Mouse (Mus musculus): Measurements from ENCODE around the gene Comt. TPM values are rescaled to one million over a fixed set of nuclear protein-coding genes. Genes with fewer than 3 reads are reported as not detected.

Gene Comt
- 211 and 223 TPM in 2 replicates for polyA plus RNA-seq (2012; rRNA removed)

GRCm38 (mm10) chr16:18426802-18427280, at the start of gene Comt:
Comt (minus strand) TSS chr16:18426852.

GRCm38 (mm10) chr16:18426215-18426791, 349 bp downstream of the Comt start, which contains the start of gene Txnrd2:
Txnrd2 (plus strand) TSS chr16:18426384.

Other genes with a start within 250 kb of the Comt start
- not detected in 2 replicates for gene Ccdc188, start 209.0 kb downstream of the Comt start, polyA plus RNA-seq (2012; rRNA removed)
- gene Zdhhc8, start 191.7 kb downstream of the Comt start, polyA plus RNA-seq (2012; rRNA removed) = 210 and 213 TPM in 2 replicates
- 51.5 and 61.1 TPM in 2 replicates for gene Trmt2a, start 178.2 kb downstream of the Comt start, polyA plus RNA-seq (2012; rRNA removed)
- gene Ranbp1, start 178.1 kb downstream of the Comt start, polyA plus RNA-seq (2012; rRNA removed) = 91.9 and 212 TPM in 2 replicates
- gene Gm49776, start 168.5 kb downstream of the Comt start, polyA plus RNA-seq (2012; rRNA removed) = not detected in 2 replicates
- gene Dgcr8, start 137.6 kb downstream of the Comt start, polyA plus RNA-seq (2012; rRNA removed) = 34.4 and 36.1 TPM in 2 replicates
- 32.7 and 39.2 TPM in 2 replicates for gene Tango2, start 78.7 kb downstream of the Comt start, polyA plus RNA-seq (2012; rRNA removed)
- 51.0 and 55.5 TPM in 2 replicates for gene Arvcf, start 78.7 kb downstream of the Comt start, polyA plus RNA-seq (2012; rRNA removed)
- gene Txnrd2, start 468 bp downstream of the Comt start, polyA plus RNA-seq (2012; rRNA removed) = 24.0 and 26.5 TPM in 2 replicates
- gene Gnb1l, start 71.9 kb upstream of the Comt start, polyA plus RNA-seq (2012; rRNA removed) = 17.8 and 20.3 TPM in 2 replicates
- gene Rtl10, start 72.0 kb upstream of the Comt start, polyA plus RNA-seq (2012; rRNA removed) = 25.2 and 29.5 TPM in 2 replicates
- 12.2 and 14.2 TPM in 2 replicates for gene Tbx1, start 163.8 kb upstream of the Comt start, polyA plus RNA-seq (2012; rRNA removed)
- 26.8 and 54.9 TPM in 2 replicates for gene Gp1bb, start 195.6 kb upstream of the Comt start, polyA plus RNA-seq (2012; rRNA removed)
- 19.4 and 20.3 TPM in 2 replicates for gene Gm49601, start 199.6 kb upstream of the Comt start, polyA plus RNA-seq (2012; rRNA removed)
- gene Sept5, start 203.1 kb upstream of the Comt start, polyA plus RNA-seq (2012; rRNA removed) = 47.0 and 49.5 TPM in 2 replicates